Mouse (Mus musculus) layer of hippocampus, adult 2 months (tissue): Measurements from ENCODE around the gene Ccdc60. TPM values are rescaled to one million over a fixed set of nuclear protein-coding genes. Genes with fewer than 3 reads are reported as not detected.
"Not testable (repeated sequence)": the region's sequence is repeated elsewhere in the genome, so short reads cannot be mapped to it uniquely, and the experiment has no call there.

Source experiments
- DNase-seq, 2 experiments: peaks; one replicate each; pipeline ENCODE4 v3.0.0; 2022; ENCODE audit warnings: low spot score in 2 of 2
- H3K27ac ChIP-seq: fragments of 200-600 bp; 2 replicates; pipeline ENCODE4 v1.8.1; 2022
- H3K4me3 ChIP-seq: fragments of 200-600 bp; 2 replicates; pipeline ENCODE4 v1.8.1; 2022; ENCODE audit warnings: mild to moderate bottlenecking
- CTCF ChIP-seq: fragments of 200-600 bp; conservative IDR thresholded peaks from 2 replicates; pipeline ENCODE4 v1.8.1; 2022; ENCODE audit warnings: antibody characterized with exemption, mild to moderate bottlenecking, moderate library complexity
- long read RNA-seq, 2 experiments: library from polyadenylated mRNA; stranded (forward); transcript quantifications; one replicate each; pipeline ENCODE4 v2.0.0; 2021; ENCODE audit warnings: borderline mapping rate in 2 of 2
- total RNA-seq, 2 experiments: library from RNA; stranded (reverse); gene quantifications; 2 replicates each; pipeline ENCODE4 v1.2.3; 2021

Ccdc60 gene
- under 1 TPM; 0.17 to 0.51 TPM for total RNA-seq
- long read RNA-seq, experiment 1, partial matches to known transcripts, result 1 of 6 reads
- long read RNA-seq, experiment 1, other reads (novel, unspliced or antisense), result 5 of 6 reads
- long read RNA-seq, experiment 2, partial matches to known transcripts, result 0 of 1 reads
- long read RNA-seq, experiment 2, other reads (novel, unspliced or antisense), result 1 of 1 reads

GRCm38 (mm10) chr5:116288849-116289570 is at the start of gene Ccdc60:
Ccdc60 (minus strand) TSS chr5:116288985.
- TF ChIP-seq CTCF, result no peak
- no peak within 1 kb of the TSS for H3K27ac ChIP-seq
- H3K4me3 ChIP-seq, result no peak within 1 kb of the TSS
- DNase-seq, result no peak

- Histone ChIP-seq H3K27ac (no peak overlapping the region), H3K4me3 (no peak overlapping the region)
- no peak for TF ChIP-seq CTCF
- no peak for DNase-seq
Measured at GRCm38 (mm10) chr5:116336191-116336590, 47.4 kb upstream of the Ccdc60 start.

GRCm38 (mm10) chr5:116328911-116329310 is 40.1 kb upstream of the Ccdc60 start:
- no peak for TF ChIP-seq CTCF
- DNase-seq, result no peak

GRCm38 (mm10) chr5:116323401-116323800 is 34.6 kb upstream of the Ccdc60 start:
- Histone ChIP-seq H3K27ac (peak overlapping the region; percentile 74; the same call in 1 of the 2 replicates), H3K4me3 (no peak overlapping the region)
- peak; percentile 22 for TF ChIP-seq CTCF
- DNase-seq, result no peak

More at GRCm38 (mm10) chr5:116328911-116329310, 40.1 kb upstream of the Ccdc60 start:
- Histone ChIP-seq H3K4me3 (no peak overlapping the region), H3K27ac (no peak overlapping the region)

GRCm38 (mm10) chr5:116322365-116323027 is 33.7 kb upstream of the Ccdc60 start:
- no peak overlapping the region for H3K4me3 ChIP-seq
- peak; percentile 64 to 81 for DNase-seq
- no peak; the same call in 1 of the 2 replicates for TF ChIP-seq CTCF
- H3K27ac ChIP-seq, result peak overlapping the region; percentile 74

- no peak overlapping the region for H3K27ac ChIP-seq
- no peak for TF ChIP-seq CTCF
- no peak overlapping the region for H3K4me3 ChIP-seq
- DNase-seq, result no peak
Measured at GRCm38 (mm10) chr5:116313711-116314110, 24.9 kb upstream of the Ccdc60 start.

GRCm38 (mm10) chr5:116312111-116312737 is 23.4 kb upstream of the Ccdc60 start:
- peak overlapping the region; percentile 43 for H3K4me3 ChIP-seq
- TF ChIP-seq CTCF, result no peak
- peak in 1 of 2 experiments; percentile 5 for DNase-seq
- 0 out of 2 replicates have a peak overlapping the region, but pooled peaks have one; percentile 23 for H3K27ac ChIP-seq

- no peak overlapping the region for H3K27ac ChIP-seq
- no peak for TF ChIP-seq CTCF
- peak overlapping the region; percentile 43; the same call in 1 of the 2 replicates for H3K4me3 ChIP-seq
- DNase-seq, result no peak
Measured at GRCm38 (mm10) chr5:116311636-116312035, 22.9 kb upstream of the Ccdc60 start.

- Histone ChIP-seq H3K4me3 (no peak overlapping the region), H3K27ac (no peak overlapping the region)
- no peak for DNase-seq
- TF ChIP-seq CTCF, result no peak
Measured at GRCm38 (mm10) chr5:116309383-116309801, 20.6 kb upstream of the Ccdc60 start.

- no peak for DNase-seq
- Histone ChIP-seq H3K4me3 (no peak overlapping the region), H3K27ac (no peak overlapping the region)
- no peak for TF ChIP-seq CTCF
Measured at GRCm38 (mm10) chr5:116305557-116305956, 16.8 kb upstream of the Ccdc60 start.

GRCm38 (mm10) chr5:116305146-116305545 is 16.4 kb upstream of the Ccdc60 start:
- H3K27ac ChIP-seq, H3K4me3 ChIP-seq, DNase-seq: not testable (repeated sequence)

GRCm38 (mm10) chr5:116300984-116301383 is 12.2 kb upstream of the Ccdc60 start:
- H3K27ac ChIP-seq, result no peak overlapping the region
- TF ChIP-seq CTCF, result no peak
- H3K4me3 ChIP-seq, result no peak overlapping the region
- DNase-seq, result no peak

GRCm38 (mm10) chr5:116293501-116293900 is 4.7 kb upstream of the Ccdc60 start:
- no peak overlapping the region for H3K27ac ChIP-seq
- no peak overlapping the region for H3K4me3 ChIP-seq
- no peak for TF ChIP-seq CTCF
- peak in 1 of 2 experiments; percentile 23 for DNase-seq
